8 mouse cellular contexts compared by ENCODE assay signal in the genomic region with DNA sequence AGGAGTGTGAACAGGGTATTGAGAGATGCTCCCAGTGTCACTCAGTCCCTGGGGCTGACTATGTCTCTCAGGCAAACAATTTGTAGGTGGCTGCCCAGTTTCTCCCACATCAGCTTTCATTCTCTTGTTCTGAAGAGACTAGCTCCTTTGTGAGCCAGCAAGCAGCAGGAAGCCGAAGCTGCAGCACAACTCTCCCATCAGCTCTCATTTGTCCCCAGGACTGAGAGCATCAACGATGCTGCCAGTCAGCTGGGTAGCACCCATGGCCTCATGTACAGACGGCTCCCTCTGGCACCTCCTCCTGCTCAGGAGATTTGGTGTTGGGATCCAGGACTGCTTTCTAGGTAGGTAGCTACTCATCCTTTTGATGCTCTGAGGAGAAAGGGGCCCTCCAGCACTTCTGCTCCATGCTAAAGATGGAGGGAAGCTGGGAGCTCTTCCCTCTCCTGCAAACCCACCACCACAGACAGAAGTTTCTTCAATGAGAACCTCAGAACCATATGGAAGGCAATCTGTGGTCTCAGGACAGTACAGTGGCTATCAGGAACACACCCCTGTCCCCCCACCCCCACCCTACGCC. TPM values are rescaled to one million over a fixed set of nuclear protein-coding genes. Genes with fewer than 3 reads are reported as not detected.
A peak's percentile ranks its signal among the peaks of the same experiment; 100 is the strongest.
DNase-seq lines count a peak whose midpoint lies in the region; ATAC-seq and TF ChIP-seq lines count a peak whose summit lies in the region.

No protein-coding gene starts in this region.

- H3K4me1 ChIP-seq in heart, adult 2 months (ENCODE audit: control insufficient read depth, insufficient read depth, low read length), result peaks cover 10% of the 10 kb centered on the region
- peaks cover 22% of the 10 kb centered on the region for H3K4me1 ChIP-seq in hindbrain, embryonic 12.5 days
- peaks cover 23% of the 10 kb centered on the region for H3K4me1 ChIP-seq in midbrain, embryonic 15.5 days

- ATAC-seq in hindbrain, embryonic 12.5 days (ENCODE audit: low FRiP score), result no peak
- no peak for ATAC-seq in midbrain, embryonic 15.5 days (replicated peaks)

- H3K27ac ChIP-seq in heart, adult 2 months, result peak overlapping the region; percentile 80; the same call in 1 of the 2 replicates
- peak overlapping the region; percentile 35; the same call in 1 of the 2 replicates for H3K27ac ChIP-seq in hindbrain, embryonic 12.5 days
- H3K27ac ChIP-seq in midbrain, embryonic 15.5 days, result peak overlapping the region; percentile 67

- H3K9ac ChIP-seq in heart, adult 2 months (ENCODE audit: low read depth, low read length), result peak overlapping the region; percentile 87
- peak overlapping the region; percentile 69; the same call in 1 of the 2 replicates for H3K9ac ChIP-seq in hindbrain, embryonic 12.5 days
- H3K9ac ChIP-seq in midbrain, embryonic 15.5 days, result peak overlapping the region; percentile 55; the same call in 1 of the 2 replicates

- H3K79me2 ChIP-seq in heart, adult 2 months (replicated peaks; ENCODE audit: control insufficient read depth, insufficient read depth, low read length), result no peaks in the 10 kb centered on the region

- WGBS in heart, adult 2 months, result 34% methylated on average over 4 of the region's 4 CpGs
- WGBS in hindbrain, embryonic 12.5 days, result 31% methylated on average over 4 of the region's 4 CpGs
- 25% methylated on average over 4 of the region's 4 CpGs for WGBS in midbrain, embryonic 15.5 days

- intact Hi-C loops in heart, adult 2 months (cut with DNase I), result no loop called here
- intact Hi-C loops in gastrocnemius, postnatal 14 days (cut with DNase I; ENCODE audit: low total_unique reads), result no loop called here

- peak overlapping the region; percentile 100 for H3K4me2 ChIP-seq in hindbrain, embryonic 12.5 days (replicated peaks)
- H3K4me2 ChIP-seq in midbrain, embryonic 15.5 days, result peak overlapping the region; percentile 94

- TF ChIP-seq POLR2A in heart, adult 2 months (IDR thresholded peaks at IDR 0.05; ENCODE audit: insufficient read depth, low read depth, low read length), result no peak

- H3K9me3 ChIP-seq in hindbrain, embryonic 12.5 days (replicated peaks), result no peaks in the 10 kb centered on the region
- H3K9me3 ChIP-seq in midbrain, embryonic 15.5 days, result no peaks in the 10 kb centered on the region

- no peak for TF ChIP-seq EP300 in heart, adult 2 months (IDR thresholded peaks at IDR 0.05; ENCODE audit: insufficient read depth, low read depth, low read length)

- peak overlapping the region; percentile 74 for H3K4me3 ChIP-seq in heart, adult 2 months
- peak overlapping the region; percentile 58 for H3K4me3 ChIP-seq in hindbrain, embryonic 12.5 days
- peak overlapping the region; percentile 45 for H3K4me3 ChIP-seq in midbrain, embryonic 15.5 days

- DNase-seq in heart, adult 2 months, result no peak
- no peak for DNase-seq in heart, adult 8-10 months (ENCODE audit: low spot score)
- peak; percentile 51 to 59 for DNase-seq in right cerebral cortex, adult 2 months (ENCODE audit: low spot score in 2 of 2)
- DNase-seq in right cerebral cortex, postnatal 4 days, result no peak
- DNase-seq in embryo, embryonic 9.5 days (ENCODE audit: extremely low spot score), result no peak
- DNase-seq in gastrocnemius, postnatal 14 days, result no peak

- no peaks in the 10 kb centered on the region for H3K27me3 ChIP-seq in heart, adult 2 months (ENCODE audit: control insufficient read depth, insufficient read depth, low read length)
- peaks cover 25% of the 10 kb centered on the region for H3K27me3 ChIP-seq in hindbrain, embryonic 12.5 days
- H3K27me3 ChIP-seq in midbrain, embryonic 15.5 days (replicated peaks), result peaks cover 11% of the 10 kb centered on the region

- no peak for TF ChIP-seq CTCF in heart, adult 2 months (IDR thresholded peaks at IDR 0.05)

- H3K36me3 ChIP-seq in heart, adult 2 months (ENCODE audit: control insufficient read depth, insufficient read depth, low read length), result no peaks in the 10 kb centered on the region
- H3K36me3 ChIP-seq in hindbrain, embryonic 12.5 days, result peaks cover 37% of the 10 kb centered on the region
- 0 out of 2 replicates have a peak, but pooled peaks cover 5% of the 10 kb centered on the region for H3K36me3 ChIP-seq in midbrain, embryonic 15.5 days (replicated peaks)

RNA-seq across cellular contexts. Expression of a gene that starts 22.7 kb away (rescaled TPM):
- total RNA-seq in heart, adult 2 months (2021), result 1 to 10 TPM; 1.3 to 1.8 TPM
- 4.3 TPM in 2 replicates for polyA plus RNA-seq in heart, adult 2 months (2012; rRNA removed)
- 1 to 10 TPM in 3 of 4 experiments, under 1 TPM in 1; 0.98 to 2.2 (median 1.7) TPM for total RNA-seq in heart, adult 8-10 months (2022)
- 2.8 TPM in 2 replicates for polyA plus RNA-seq in hindbrain, embryonic 12.5 days (2016; fragmentation: Nextera tagmentation; extraction: Ambion mirVana)
- polyA plus RNA-seq in midbrain, embryonic 15.5 days (2015; fragmentation: Nextera tagmentation; extraction: Ambion mirVana), result 3.0 and 4.1 TPM in 2 replicates
- 1 to 10 TPM; 2.1 to 3.2 TPM for total RNA-seq in gastrocnemius, postnatal 14 days (2021)

Comparison
In these comparisons a context has a peak if more than half of its experiments do, and no peak if none do; other contexts are left out.
1. DNase-seq: peak in right cerebral cortex, adult 2 months (2 of 2); none in heart, adult 2 months (0 of 2), heart, adult 8-10 months (single experiment), right cerebral cortex, postnatal 4 days (single experiment), embryo, embryonic 9.5 days (single experiment) and gastrocnemius, postnatal 14 days (single experiment).
2. Peak in every context shown above with its lines, with median percentiles within 50 percentile points of each other: H3K27ac ChIP-seq, H3K4me3 ChIP-seq and H3K9ac ChIP-seq.